Mouse (Mus musculus) embryonic facial prominence, embryonic 12.5 days (tissue): Measurements from ENCODE around the gene Pomp. TPM values are rescaled to one million over a fixed set of nuclear protein-coding genes. Genes with fewer than 3 reads are reported as not detected.

Experiments used
- ATAC-seq: fragments of 200-750 bp; cut with Nextera tagmentation; 2 replicates; pipeline ENCODE4 v1.8.0; 2017; ENCODE audit not compliant: insufficient number of reproducible peaks, insufficient read depth, low FRiP score, low TSS enrichment
- H3K27ac ChIP-seq: fragments of 300-500 bp; sonication (generic); 2 replicates; pipeline ENCODE4 v1.5.1; 2016; ENCODE audit warnings: mild to moderate bottlenecking
- H3K27me3 ChIP-seq: fragments of 300-500 bp; sonication (generic); 2 replicates; pipeline ENCODE4 v1.6.1; 2016; ENCODE audit warnings: mild to moderate bottlenecking, moderate library complexity
- H3K36me3 ChIP-seq: fragments of 300-500 bp; sonication (generic); 2 replicates; pipeline ENCODE4 v1.6.1; 2016; ENCODE audit warnings: mild to moderate bottlenecking
- H3K4me1 ChIP-seq: fragments of 300-500 bp; sonication (generic); 2 replicates; pipeline ENCODE4 v1.6.1; 2016
- H3K4me2 ChIP-seq: fragments of 300-500 bp; sonication (generic); replicated peaks from 2 replicates; pipeline ENCODE4 v1.6.1; 2016; ENCODE audit warnings: mild to moderate bottlenecking, moderate library complexity
- H3K4me3 ChIP-seq: fragments of 300-500 bp; sonication (generic); 2 replicates; pipeline ENCODE4 v1.5.1; 2016; ENCODE audit warnings: mild to moderate bottlenecking
- H3K9ac ChIP-seq: fragments of 300-500 bp; sonication (generic); 2 replicates; pipeline ENCODE4 v1.6.1; 2016; ENCODE audit warnings: mild to moderate bottlenecking, moderate library complexity
- H3K9me3 ChIP-seq: fragments of 300-500 bp; sonication (generic); 2 replicates; pipeline ENCODE4 v1.6.1; 2016; ENCODE audit warnings: mild to moderate bottlenecking, moderate library complexity
- WGBS: fragments of 180-500 bp; shearing (Covaris S2); methylation state at CpG from one replicate; pipeline ENCODE4 v1.1.7; 2016; 5-methylcytosine and 5-hydroxymethylcytosine counted together
- polyA plus RNA-seq: library from polyadenylated mRNA; unstranded; fragments of >200 nt; fragmentation: Nextera tagmentation; extraction: Ambion mirVana; gene quantifications from 2 replicates; pipeline ENCODE4 v1.2.1, GENCODE M21; 2016

Pomp gene
- 451 and 487 TPM in 2 replicates for polyA plus RNA-seq

GRCm38 (mm10) chr5:147860449-147861261, at the start of gene Pomp:
Gene Pomp, plus strand, starts transcription at chr5:147860461.
- Histone ChIP-seq H3K4me1 (peaks cover 11% of the 10 kb centered on the region), H3K27ac (peak within 1 kb of the TSS; percentile 50), H3K36me3 (peaks cover 32% of the 10 kb centered on the region), H3K4me3 (peak within 1 kb of the TSS; percentile 82), H3K27me3 (no peaks in the 10 kb centered on the region), H3K4me2 (peak within 1 kb of the TSS; percentile 91), H3K9me3 (no peaks in the 10 kb centered on the region), H3K9ac (peak within 1 kb of the TSS; percentile 79)
- ATAC-seq = peak; percentile 85
- WGBS = under 1% methylated on average over 51 of the region's 68 CpGs

GRCm38 (mm10) chr5:147812255-147813040, 47.8 kb upstream of the Pomp start:
- H3K27ac ChIP-seq = no peak overlapping the region
- H3K4me3 ChIP-seq = no peak overlapping the region
- no peaks in the 10 kb centered on the region for H3K4me1 ChIP-seq
- 85% methylated on average over 13 of the region's 13 CpGs for WGBS
- no peak overlapping the region for H3K9ac ChIP-seq
- no peaks in the 10 kb centered on the region for H3K36me3 ChIP-seq
- no peaks in the 10 kb centered on the region for H3K27me3 ChIP-seq
- ATAC-seq = no peak
- no peak overlapping the region for H3K4me2 ChIP-seq
- no peaks in the 10 kb centered on the region for H3K9me3 ChIP-seq

GRCm38 (mm10) chr5:147814971-147815370, 45.3 kb upstream of the Pomp start:
- Histone ChIP-seq H3K27ac (no peak overlapping the region), H3K4me1 (no peaks in the 10 kb centered on the region), H3K4me3 (no peak overlapping the region), H3K36me3 (no peaks in the 10 kb centered on the region), H3K9me3 (0 out of 2 replicates have a peak, but pooled peaks cover 3% of the 10 kb centered on the region), H3K27me3 (no peaks in the 10 kb centered on the region), H3K9ac (no peak overlapping the region), H3K4me2 (no peak overlapping the region)
- 80% methylated on average over 13 of the region's 13 CpGs for WGBS
- no peak for ATAC-seq

- no peak for ATAC-seq
- Histone ChIP-seq H3K27me3 (no peaks in the 10 kb centered on the region), H3K4me1 (no peaks in the 10 kb centered on the region), H3K9me3 (0 out of 2 replicates have a peak, but pooled peaks cover 3% of the 10 kb centered on the region), H3K36me3 (no peaks in the 10 kb centered on the region), H3K4me3 (no peak overlapping the region), H3K4me2 (no peak overlapping the region), H3K27ac (no peak overlapping the region), H3K9ac (no peak overlapping the region)
- WGBS = 81% methylated on average over 8 of the region's 8 CpGs
Measured at GRCm38 (mm10) chr5:147815592-147815991, 44.7 kb upstream of the Pomp start.

- Histone ChIP-seq H3K36me3 (no peaks in the 10 kb centered on the region), H3K4me3 (no peak overlapping the region), H3K9me3 (0 out of 2 replicates have a peak, but pooled peaks cover 3% of the 10 kb centered on the region), H3K9ac (no peak overlapping the region), H3K4me2 (no peak overlapping the region), H3K4me1 (no peaks in the 10 kb centered on the region), H3K27ac (no peak overlapping the region), H3K27me3 (no peaks in the 10 kb centered on the region)
- WGBS = 72% methylated on average over 4 of the region's 4 CpGs
- ATAC-seq = no peak
Measured at GRCm38 (mm10) chr5:147816465-147816864, 43.8 kb upstream of the Pomp start.

- no peaks in the 10 kb centered on the region for H3K36me3 ChIP-seq
- H3K27me3 ChIP-seq = no peaks in the 10 kb centered on the region
- H3K9me3 ChIP-seq = 0 out of 2 replicates have a peak, but pooled peaks cover 3% of the 10 kb centered on the region
- H3K9ac ChIP-seq = no peak overlapping the region
- 88% methylated on average over 9 of the region's 9 CpGs for WGBS
- H3K4me1 ChIP-seq = no peaks in the 10 kb centered on the region
- H3K27ac ChIP-seq = no peak overlapping the region
- H3K4me2 ChIP-seq = no peak overlapping the region
- H3K4me3 ChIP-seq = no peak overlapping the region
- no peak for ATAC-seq
Measured at GRCm38 (mm10) chr5:147817747-147818496, 42.3 kb upstream of the Pomp start.

GRCm38 (mm10) chr5:147818866-147819265, 41.4 kb upstream of the Pomp start:
- Histone ChIP-seq H3K27me3 (no peaks in the 10 kb centered on the region), H3K9me3 (0 out of 2 replicates have a peak, but pooled peaks cover 3% of the 10 kb centered on the region), H3K4me3 (no peak overlapping the region), H3K36me3 (no peaks in the 10 kb centered on the region), H3K9ac (no peak overlapping the region), H3K4me1 (no peaks in the 10 kb centered on the region), H3K4me2 (no peak overlapping the region), H3K27ac (no peak overlapping the region)
- no peak for ATAC-seq
- 90% methylated on average over 8 of the region's 8 CpGs for WGBS

GRCm38 (mm10) chr5:147819895-147820294, 40.4 kb upstream of the Pomp start:
- Histone ChIP-seq H3K27me3 (no peaks in the 10 kb centered on the region), H3K4me2 (no peak overlapping the region), H3K27ac (no peak overlapping the region), H3K4me3 (no peak overlapping the region), H3K4me1 (no peaks in the 10 kb centered on the region), H3K9ac (no peak overlapping the region), H3K36me3 (no peaks in the 10 kb centered on the region), H3K9me3 (0 out of 2 replicates have a peak, but pooled peaks cover 3% of the 10 kb centered on the region)
- WGBS = 84% methylated on average over 7 of the region's 7 CpGs
- ATAC-seq = no peak

GRCm38 (mm10) chr5:147824021-147824605, 36.1 kb upstream of the Pomp start:
- ATAC-seq = no peak
- WGBS = 80% methylated on average over 13 of the region's 13 CpGs
- Histone ChIP-seq H3K4me2 (no peak overlapping the region), H3K9ac (no peak overlapping the region), H3K27me3 (no peaks in the 10 kb centered on the region), H3K9me3 (no peaks in the 10 kb centered on the region), H3K4me3 (no peak overlapping the region), H3K36me3 (no peaks in the 10 kb centered on the region), H3K4me1 (0 out of 2 replicates have a peak, but pooled peaks cover 7% of the 10 kb centered on the region), H3K27ac (no peak overlapping the region)

- 0 out of 2 replicates have a peak overlapping the region, but pooled peaks have one; percentile 9 for H3K4me2 ChIP-seq
- WGBS = 43% methylated on average over 22 of the region's 22 CpGs
Measured at GRCm38 (mm10) chr5:147825375-147825969, 34.8 kb upstream of the Pomp start.

More at GRCm38 (mm10) chr5:147825375-147825969, 34.8 kb upstream of the Pomp start:
- H3K4me1 ChIP-seq = 0 out of 2 replicates have a peak, but pooled peaks cover 7% of the 10 kb centered on the region
- H3K27ac ChIP-seq = no peak overlapping the region
- H3K36me3 ChIP-seq = no peaks in the 10 kb centered on the region
- no peak overlapping the region for H3K4me3 ChIP-seq
- no peaks in the 10 kb centered on the region for H3K27me3 ChIP-seq
- no peak for ATAC-seq
- no peak overlapping the region for H3K9ac ChIP-seq
- H3K9me3 ChIP-seq = no peaks in the 10 kb centered on the region
